Mouse (Mus musculus) layer of hippocampus, adult 11-12 months (tissue): ENCODE measurements around the gene Wwp2.

Source experiments
- DNase-seq: peaks from one replicate; pipeline ENCODE4 v3.0.0; 2022; ENCODE audit warnings: low spot score

Gene Wwp2

GRCm38 (mm10) chr8:107513249-107513648 is 77.1 kb downstream of the Wwp2 start:
- no peak for DNase-seq

- no peak for DNase-seq
Measured at GRCm38 (mm10) chr8:107514949-107515721, 79.0 kb downstream of the Wwp2 start.

GRCm38 (mm10) chr8:107518726-107519125 is 82.6 kb downstream of the Wwp2 start:
- no peak for DNase-seq

DNA sequence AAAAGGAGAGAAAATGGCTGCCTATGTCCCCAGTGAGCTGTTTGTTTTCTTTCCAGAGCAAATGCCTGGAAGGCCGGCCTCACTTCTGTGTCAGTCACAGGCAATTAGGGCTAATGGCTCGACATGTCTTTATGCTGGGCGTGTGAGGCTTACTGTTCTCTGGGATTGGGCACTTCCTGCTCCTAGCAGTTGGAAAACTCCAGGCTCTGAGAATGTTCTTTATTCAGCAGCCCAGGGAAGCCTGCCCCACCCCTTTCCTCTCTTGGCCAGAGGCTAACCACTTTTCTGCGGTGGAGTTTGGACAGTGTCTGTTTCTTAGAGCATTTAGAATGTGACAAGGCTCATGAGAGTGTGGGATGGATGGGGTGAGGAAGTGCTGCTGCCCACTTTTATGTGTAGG is 83.7 kb downstream of the Wwp2 start:
- DNase-seq: no peak

DNA sequence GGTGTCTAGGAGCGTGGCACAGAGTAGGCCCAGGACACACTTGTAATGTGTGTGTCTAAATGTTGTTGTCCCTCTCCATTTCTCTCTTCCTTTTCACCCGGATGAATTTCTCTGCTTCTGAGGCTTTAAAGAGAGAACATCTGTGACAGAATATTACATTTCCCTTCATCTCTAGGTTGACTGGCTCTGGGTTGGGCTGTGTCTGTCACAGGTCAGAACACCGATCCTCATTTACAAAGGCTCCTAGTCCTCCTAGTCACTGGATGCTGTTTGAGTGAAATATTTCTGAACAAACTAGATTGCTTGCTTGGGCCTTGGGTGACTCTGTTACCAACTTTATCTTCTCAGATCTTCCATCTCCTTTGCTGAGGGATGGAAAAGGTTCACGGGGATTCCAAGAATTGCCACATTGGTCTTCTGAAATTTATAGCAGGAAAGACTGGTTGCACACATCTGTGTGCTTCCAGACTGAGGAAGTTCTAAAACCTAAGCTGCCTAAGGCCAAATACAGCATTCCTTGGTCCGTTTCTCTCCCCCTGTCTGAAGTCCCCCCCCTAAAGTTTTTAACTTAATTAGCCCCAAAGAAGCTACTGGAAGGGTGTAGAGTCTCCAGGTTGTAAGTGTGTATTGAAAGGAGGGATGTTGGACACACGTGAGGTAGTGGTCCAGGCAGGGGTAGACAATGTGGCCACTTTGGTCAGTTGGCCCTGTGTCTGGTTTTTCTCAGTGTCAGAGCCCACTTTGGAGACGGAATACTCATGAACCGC is 85.8 kb downstream of the Wwp2 start:
- DNase-seq: no peak

DNA sequence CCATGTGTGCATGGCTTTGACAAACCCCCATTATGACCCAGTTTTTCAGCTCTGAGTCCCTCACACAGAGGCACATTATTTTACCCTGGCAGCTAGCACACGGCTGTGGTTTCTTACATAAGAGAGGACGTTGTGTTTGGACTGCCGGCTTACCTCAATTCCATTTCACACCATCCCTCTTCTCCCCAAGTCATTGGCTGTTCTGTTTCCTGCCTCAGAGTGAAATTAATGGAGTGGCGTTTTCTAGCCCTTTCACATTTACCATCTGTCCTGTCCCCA is 86.3 kb downstream of the Wwp2 start:
- no peak for DNase-seq

- DNase-seq: no peak
Measured at GRCm38 (mm10) chr8:107524535-107524934, 88.4 kb downstream of the Wwp2 start.

GRCm38 (mm10) chr8:107528786-107529185 is 92.6 kb downstream of the Wwp2 start:
- DNase-seq: no peak

DNA sequence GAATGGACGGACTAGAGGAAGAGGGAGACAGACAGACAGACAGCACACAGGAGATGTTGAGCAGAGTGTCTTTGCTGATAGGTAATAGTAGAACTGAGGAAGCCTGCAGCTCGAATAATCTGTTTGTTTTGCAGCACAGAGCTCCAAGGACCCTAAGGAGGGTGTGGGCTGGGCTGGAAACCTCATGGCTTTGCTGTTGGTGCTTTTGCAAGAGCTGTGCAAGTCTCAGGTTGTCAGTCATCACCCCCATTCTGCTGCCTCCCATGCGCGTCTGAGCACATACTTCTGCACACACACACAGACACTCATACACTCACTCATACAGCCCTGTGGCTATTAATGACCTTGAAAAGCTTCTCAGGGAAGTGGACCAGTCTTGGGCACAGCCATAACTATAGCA is 101.3 kb downstream of the Wwp2 start:
- DNase-seq: no peak

GRCm38 (mm10) chr8:107540623-107541022 is 104.5 kb downstream of the Wwp2 start:
- no peak for DNase-seq

GRCm38 (mm10) chr8:107541369-107541768 is 105.2 kb downstream of the Wwp2 start:
- no peak for DNase-seq

GRCm38 (mm10) chr8:107542151-107542550 is 106.0 kb downstream of the Wwp2 start:
- DNase-seq: no peak

- DNase-seq: no peak
Measured at GRCm38 (mm10) chr8:107543714-107544113, 107.5 kb downstream of the Wwp2 start.

GRCm38 (mm10) chr8:107544211-107544610 is 108.0 kb downstream of the Wwp2 start:
- no peak for DNase-seq

DNA sequence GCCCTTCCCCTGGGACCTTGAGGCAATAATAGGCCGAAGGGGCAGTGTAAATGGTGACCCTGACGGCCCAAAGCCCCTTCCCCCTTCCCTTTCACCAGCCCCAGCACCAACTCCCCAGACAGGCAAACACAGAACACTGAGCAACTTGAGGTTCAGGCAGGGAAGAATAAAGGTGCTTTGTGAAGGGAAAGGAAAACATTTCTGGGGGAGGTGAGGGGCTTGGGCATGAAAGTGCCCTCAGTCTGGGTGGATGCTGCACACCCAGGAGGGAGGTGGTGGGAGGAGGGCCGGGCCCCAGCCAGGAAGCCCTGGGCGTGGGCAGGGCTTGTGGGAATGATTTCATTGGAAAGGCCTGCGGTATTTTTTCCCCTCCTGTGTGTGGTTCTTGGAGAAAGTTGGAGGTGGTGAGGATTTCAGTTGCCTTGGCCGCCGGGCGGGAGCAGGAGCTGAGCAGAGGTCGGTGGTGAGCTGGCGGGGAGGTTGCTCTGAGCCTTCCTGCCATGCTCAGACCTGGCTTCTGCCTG is 108.5 kb downstream of the Wwp2 start:
- no peak for DNase-seq

- DNase-seq: no peak
Measured at GRCm38 (mm10) chr8:107545621-107546152, 109.5 kb downstream of the Wwp2 start.

DNA sequence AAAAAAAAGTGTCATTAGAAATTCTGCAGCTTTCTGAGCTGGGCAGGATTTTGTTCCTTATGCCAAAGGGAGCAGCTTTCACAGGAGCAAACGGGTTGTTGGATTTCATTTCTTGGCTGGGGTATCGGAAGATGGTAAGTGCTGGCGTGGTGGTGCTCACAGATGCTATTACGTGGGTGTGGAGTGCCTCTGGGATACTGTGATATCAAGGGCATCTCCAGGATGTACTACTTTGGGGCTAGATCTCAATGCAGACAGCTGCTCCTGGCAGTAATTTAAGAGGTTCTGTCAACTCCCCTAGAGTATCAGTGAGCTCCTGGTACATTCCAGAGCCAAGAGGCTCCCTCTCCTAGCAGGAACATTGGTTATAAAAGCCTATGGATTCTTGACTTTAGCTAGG is 110.0 kb downstream of the Wwp2 start:
- DNase-seq: peak; percentile 68

- DNase-seq: no peak
Measured at GRCm38 (mm10) chr8:107546817-107547216, 110.7 kb downstream of the Wwp2 start.

GRCm38 (mm10) chr8:107552234-107552633 is 116.1 kb downstream of the Wwp2 start:
- DNase-seq: no peak

DNA sequence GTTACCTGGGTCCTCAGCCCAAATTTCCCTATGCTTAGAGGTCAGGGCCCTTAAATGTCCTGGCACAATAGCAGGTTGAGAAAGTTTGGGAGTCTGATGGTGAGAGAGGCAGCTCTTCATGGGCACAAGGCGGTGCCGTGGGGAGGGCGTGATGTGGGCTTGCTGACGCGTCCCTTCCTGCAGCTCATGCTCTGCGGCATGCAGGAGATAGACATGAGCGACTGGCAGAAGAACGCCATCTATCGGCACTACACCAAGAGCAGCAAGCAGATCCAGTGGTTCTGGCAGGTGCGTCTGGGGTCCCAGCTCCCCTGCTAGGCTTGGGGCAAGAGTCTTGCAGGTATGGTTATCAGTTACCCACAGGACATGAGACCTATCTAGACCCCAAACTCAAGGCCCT is 119.1 kb downstream of the Wwp2 start:
- no peak for DNase-seq

GRCm38 (mm10) chr8:107556511-107556936 is 120.4 kb downstream of the Wwp2 start:
- DNase-seq: no peak

DNA sequence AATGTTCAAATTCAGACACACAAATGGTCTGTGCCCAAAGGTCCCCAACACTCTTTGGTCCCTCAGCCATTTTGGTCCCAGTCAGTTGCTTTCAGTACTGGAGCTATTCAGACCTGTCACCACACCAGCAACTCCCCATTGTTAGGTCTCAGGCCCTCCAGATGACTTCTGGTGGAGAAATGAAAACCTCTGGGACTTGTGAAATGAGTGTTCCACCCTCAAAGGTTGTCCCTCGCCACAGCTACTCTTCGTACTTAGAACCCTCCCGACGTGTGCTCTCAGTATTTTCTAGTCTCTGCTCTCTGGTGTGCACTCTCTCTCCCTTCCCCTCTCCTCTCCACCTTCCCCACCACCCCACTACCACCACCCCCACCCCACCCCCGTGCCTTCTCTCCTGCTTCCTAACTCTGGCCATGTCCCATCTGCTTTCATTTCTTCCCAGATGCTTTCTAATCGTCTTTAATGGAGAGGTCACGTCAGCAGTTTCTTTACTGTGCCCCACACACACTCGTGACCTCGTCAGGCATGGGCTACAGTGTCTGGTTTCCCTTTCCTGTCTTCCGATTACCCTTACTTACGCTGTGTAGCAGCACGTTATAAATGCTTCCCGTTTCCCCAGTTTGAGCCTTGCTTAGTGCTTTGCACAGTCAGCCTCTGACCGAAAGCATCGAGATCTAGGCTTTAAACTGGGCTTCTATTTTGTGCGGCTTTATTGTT is 124.8 kb downstream of the Wwp2 start:
- no peak for DNase-seq

- DNase-seq: no peak
Measured at GRCm38 (mm10) chr8:107562164-107562563, 126.0 kb downstream of the Wwp2 start.
